Mouse (Mus musculus) ES-E14 (cell line): ENCODE data around the gene Slc19a3. TPM values are rescaled to one million over a fixed set of nuclear protein-coding genes. Genes with fewer than 3 reads are reported as not detected.

Source experiments
- DNase-seq: peaks from one replicate; pipeline ENCODE4 v3.0.0-alpha.2; 2013; ENCODE audit warnings: low read depth, low spot score
- H3K27ac ChIP-seq: 2 replicates; pipeline ENCODE4 v1.5.1; 2012; ENCODE audit warnings: low read depth, mild to moderate bottlenecking, low read length, moderate library complexity, mixed read lengths; ENCODE audit not compliant: poor library complexity, insufficient read depth, severe bottlenecking
- H3K36me3 ChIP-seq: 2 replicates; pipeline ENCODE4 v1.6.1; 2012; ENCODE audit warnings: mild to moderate bottlenecking, low read length, moderate library complexity, mixed read lengths; ENCODE audit not compliant: control insufficient read depth, poor library complexity, insufficient read depth, severe bottlenecking
- H3K4me1 ChIP-seq, 2 experiments: fragments of 150-350 bp in 1 of 2; sonication (generic) in 1 of 2; 2 replicates each; pipeline ENCODE4 v1.6.1; 2012; ENCODE audit warnings: low read length in 2 of 2, mild to moderate bottlenecking in 1 of 2, mixed read lengths in 1 of 2; ENCODE audit not compliant: control insufficient read depth in 2 of 2, insufficient read depth in 2 of 2, poor library complexity in 1 of 2
- H3K4me3 ChIP-seq, 2 experiments: fragments of 150-350 bp in 1 of 2; sonication (generic) in 1 of 2; 2 replicates each; pipeline ENCODE4 v1.5.1; 2012; ENCODE audit warnings: low read length in 2 of 2, low read depth in 1 of 2, mild to moderate bottlenecking in 1 of 2, mixed read lengths in 1 of 2; ENCODE audit not compliant: insufficient read depth in 1 of 2, poor library complexity in 1 of 2, severe bottlenecking in 1 of 2
- H3K9ac ChIP-seq: 2 replicates; pipeline ENCODE4 v1.6.1; 2012; ENCODE audit warnings: low read depth, mild to moderate bottlenecking, low read length, mixed read lengths; ENCODE audit not compliant: poor library complexity, insufficient read depth, severe bottlenecking
- H3K9me3 ChIP-seq: fragments of 150-350 bp; sonication (generic); 2 replicates; pipeline ENCODE4 v1.6.1; 2012; ENCODE audit warnings: low read depth, mild to moderate bottlenecking, low read length; ENCODE audit not compliant: control insufficient read depth, insufficient read depth
- CHD2 ChIP-seq: IDR thresholded peaks from 2 replicates; pipeline ENCODE4 v1.6.1; 2014; ENCODE audit warnings: mild to moderate bottlenecking, low read depth, low read length, inconsistent platforms
- HCFC1 ChIP-seq: IDR thresholded peaks from 2 replicates; pipeline ENCODE4 v1.6.1; 2012; ENCODE audit warnings: low read length, inconsistent platforms, borderline replicate concordance; ENCODE audit not compliant: insufficient read depth
- MAFK ChIP-seq: IDR thresholded peaks from 2 replicates; pipeline ENCODE4 v1.6.1; 2014; ENCODE audit warnings: mild to moderate bottlenecking, low read depth, low read length, inconsistent platforms; ENCODE audit not compliant: insufficient read depth
- ZC3H11A ChIP-seq: IDR thresholded peaks from 2 replicates; pipeline ENCODE4 v1.6.1; 2012; ENCODE audit warnings: low read depth, mild to moderate bottlenecking, inconsistent platforms, low read length, borderline replicate concordance
- ZNF384 ChIP-seq: IDR thresholded peaks from 2 replicates; pipeline ENCODE4 v1.6.1; 2012; ENCODE audit warnings: low read depth, low read length, inconsistent platforms
- in situ Hi-C, 2 experiments: fragments of 600-800 bp; cut with MboI; formaldehyde crosslinking; loops; one replicate each; pipeline ENCODE4 v1.15.1; 2025; ENCODE audit warnings: low sequenced_read_pairs in 2 of 2, inconsistent platforms in 1 of 2; ENCODE audit not compliant: unreplicated experiment in 2 of 2
- total RNA-seq: library from RNA; depleted of rRNA; stranded (reverse); fragments of 300-350 nt; gene quantifications from 2 replicates; pipeline ENCODE4 v1.2.3, GENCODE M21; 2012

The Slc19a3 gene
- total RNA-seq, 1 experiment = 1.3 TPM

DNA sequence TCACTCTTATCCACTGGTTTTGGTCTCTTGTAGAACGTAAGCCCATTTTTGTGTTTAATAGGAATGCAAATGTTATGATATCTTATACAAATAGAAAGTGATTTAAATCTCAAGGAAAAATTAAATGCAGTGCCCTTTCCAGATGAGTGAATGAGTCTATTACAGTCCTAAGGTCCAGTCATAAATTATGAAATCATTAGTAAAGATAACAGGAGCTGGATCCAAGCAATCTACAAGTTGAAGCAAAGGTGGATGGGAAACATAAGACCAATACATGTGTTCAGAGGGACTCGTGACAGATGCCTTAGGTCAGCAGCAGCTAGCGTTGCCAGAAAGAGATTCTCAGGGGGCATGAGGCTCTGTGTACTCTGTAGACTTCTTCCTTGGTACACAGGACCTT is 46.7 kb downstream of the Slc19a3 start:
- H3K4me1 ChIP-seq = no peaks in the 10 kb centered on the region
- TF ChIP-seq CHD2 (no peak), ZC3H11A (no peak), MAFK (no peak), ZNF384 (no peak), HCFC1 (no peak)
- in situ Hi-C loops = loop anchor here in 1 of 2 experiments (25.0 kb wide), 1 partner anchor 179 kb away; no protein-coding TSS in a partner anchor

DNA sequence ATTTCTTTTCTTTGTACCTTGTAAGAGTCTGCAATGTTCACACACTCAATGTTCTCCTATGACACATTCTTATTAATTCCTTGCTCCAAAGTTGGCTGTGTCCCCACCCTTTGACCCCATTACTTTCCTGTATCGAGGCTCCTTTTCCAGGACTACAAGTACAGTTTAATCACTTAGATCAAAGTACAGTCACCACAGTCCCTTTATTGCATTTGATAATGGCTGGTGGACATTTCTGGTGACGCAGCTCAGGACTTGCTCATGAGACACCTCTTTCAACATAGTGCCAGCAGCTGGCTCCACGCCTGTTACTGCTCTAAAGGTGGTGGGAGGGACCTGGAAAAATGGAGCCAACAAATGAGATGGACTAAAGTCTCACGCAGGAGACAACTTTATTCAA is 47.2 kb downstream of the Slc19a3 start:
- no peak for DNase-seq
- no peaks in the 10 kb centered on the region for H3K4me1 ChIP-seq
- in situ Hi-C loops = loop anchor here in 1 of 2 experiments (25.0 kb wide), 1 partner anchor 179 kb away; no protein-coding TSS in a partner anchor
- H3K9me3 ChIP-seq = no peaks in the 10 kb centered on the region
- no peak for TF ChIP-seq CHD2
- TF ChIP-seq MAFK = no peak
- no peak for TF ChIP-seq HCFC1
- TF ChIP-seq ZC3H11A = no peak
- TF ChIP-seq ZNF384 = no peak
- no peak overlapping the region for H3K9ac ChIP-seq
- no peaks in the 10 kb centered on the region for H3K36me3 ChIP-seq
- no peak overlapping the region for H3K4me3 ChIP-seq
- H3K27ac ChIP-seq = no peak overlapping the region

More for the DNA sequence above, 46.7 kb downstream of the Slc19a3 start:
- no peaks in the 10 kb centered on the region for H3K9me3 ChIP-seq
- no peak overlapping the region for H3K9ac ChIP-seq
- no peak overlapping the region for H3K27ac ChIP-seq
- no peaks in the 10 kb centered on the region for H3K36me3 ChIP-seq
- H3K4me3 ChIP-seq = no peak overlapping the region
- no peak for DNase-seq

DNA sequence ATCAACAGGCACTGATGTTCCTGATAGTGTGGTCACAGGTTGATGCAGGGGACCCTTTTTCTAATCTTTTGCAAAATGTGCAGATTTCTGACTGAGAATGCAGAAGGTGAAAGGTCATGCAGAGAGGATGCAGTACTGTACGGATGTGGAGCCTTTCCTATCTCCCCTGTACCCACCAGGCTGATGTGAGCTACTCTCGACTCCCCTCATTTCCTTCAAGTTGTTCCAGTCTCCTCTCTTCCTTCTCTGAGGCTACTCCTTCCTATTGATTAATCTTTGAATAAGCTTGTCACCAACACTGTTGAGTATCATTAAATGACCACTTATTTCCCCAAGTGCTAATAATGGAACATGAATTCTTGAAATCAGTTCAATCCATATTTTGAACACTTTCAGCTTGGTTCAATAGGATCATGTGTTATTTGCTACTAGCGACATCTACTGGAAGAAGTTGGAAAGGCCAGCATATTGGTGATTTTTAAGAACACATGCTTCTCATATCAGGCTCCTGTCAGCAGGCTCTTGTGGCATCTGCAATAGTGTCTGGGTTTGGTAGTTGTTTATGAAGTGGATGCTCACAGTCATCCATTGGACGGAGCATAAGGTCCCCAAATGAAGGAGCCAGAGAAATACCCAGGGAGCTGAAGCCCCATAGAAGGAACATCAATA is 50.6 kb downstream of the Slc19a3 start:
- Histone ChIP-seq H3K4me1 (no peaks in the 10 kb centered on the region), H3K4me3 (no peak overlapping the region), H3K36me3 (no peaks in the 10 kb centered on the region), H3K27ac (no peak overlapping the region), H3K9me3 (no peaks in the 10 kb centered on the region), H3K9ac (no peak overlapping the region)
- in situ Hi-C loops = loop anchor here (10.0 to 25.0 kb wide), 2 partner anchors 175 to 183 kb away; no protein-coding TSS in a partner anchor
- DNase-seq = peak; percentile 63
- TF ChIP-seq HCFC1 = no peak
- no peak for TF ChIP-seq ZNF384
- peak; percentile 43; the same call in 1 of the 2 replicates for TF ChIP-seq ZC3H11A

DNA sequence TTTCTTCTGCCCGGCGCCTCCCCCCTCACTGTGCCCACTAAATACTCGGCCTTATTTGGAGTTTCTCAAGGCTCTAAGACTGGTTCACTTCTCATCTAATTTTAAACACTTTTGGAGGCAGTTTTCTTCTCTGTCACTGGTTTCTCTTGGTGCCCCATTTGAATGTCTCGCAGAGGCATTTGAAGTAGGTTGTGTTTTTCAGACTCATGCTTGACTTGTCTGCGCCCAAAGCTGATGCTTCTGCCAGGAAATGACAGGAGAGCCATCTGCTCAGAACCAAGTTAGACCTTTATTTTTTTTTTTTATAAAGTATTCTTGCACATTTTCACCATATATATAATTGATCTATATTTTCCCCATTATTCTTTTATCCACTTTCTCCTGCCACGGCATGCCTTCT is 51.5 kb downstream of the Slc19a3 start:
- Histone ChIP-seq H3K27ac (no peak overlapping the region), H3K4me3 (no peak overlapping the region), H3K9ac (no peak overlapping the region), H3K36me3 (no peaks in the 10 kb centered on the region), H3K9me3 (no peaks in the 10 kb centered on the region), H3K4me1 (no peaks in the 10 kb centered on the region)
- DNase-seq = no peak
- in situ Hi-C loops = loop anchor here (10.0 to 25.0 kb wide), 2 partner anchors 174 to 182 kb away; no protein-coding TSS in a partner anchor
- no peak for TF ChIP-seq HCFC1
- no peak for TF ChIP-seq ZC3H11A
- TF ChIP-seq CHD2 = no peak
- TF ChIP-seq MAFK = no peak
- no peak for TF ChIP-seq ZNF384
